Mouse (Mus musculus) lung, postnatal 0 days (tissue): ENCODE results near the gene Myo1b.

ENCODE experiments used
- CTCF ChIP-seq: IDR thresholded peaks from 2 replicates; pipeline ENCODE4 v1.5.1; 2016; ENCODE audit warnings: antibody characterized with exemption, mild to moderate bottlenecking
- EP300 ChIP-seq: IDR thresholded peaks from 2 replicates; pipeline ENCODE4 v1.6.1; 2016; ENCODE audit warnings: antibody characterized with exemption, mild to moderate bottlenecking, control low read depth

DNA sequence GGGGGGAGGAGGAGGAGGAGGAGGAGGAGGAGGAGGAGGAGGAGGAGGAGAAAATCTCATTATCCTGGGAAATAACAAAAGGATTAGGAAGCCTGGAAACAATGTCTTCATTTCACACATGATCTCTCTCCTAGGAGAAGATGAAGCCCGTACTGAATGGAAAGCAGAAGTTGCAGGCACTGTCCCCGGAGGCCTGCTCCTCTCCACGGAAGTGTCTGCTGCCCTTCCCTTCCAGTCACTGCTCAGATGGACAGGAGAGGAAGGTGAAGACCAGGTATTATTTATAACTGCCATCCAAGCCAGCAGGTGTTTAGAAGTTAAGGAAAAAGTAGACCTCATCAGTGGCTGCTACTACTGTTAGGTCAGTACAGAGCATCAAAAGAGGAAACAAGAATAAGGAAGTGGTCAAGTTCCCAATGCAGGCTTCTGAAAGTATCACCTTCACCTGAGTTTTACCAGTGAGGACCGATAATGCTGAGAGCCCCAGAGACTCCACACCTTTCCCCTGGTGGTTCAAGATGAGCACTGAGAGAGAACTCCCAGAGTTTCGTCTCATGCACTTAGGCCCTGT lies 110.7 kb downstream of the Myo1b start:
- no peak for TF ChIP-seq CTCF
- TF ChIP-seq EP300: no peak
